Mouse (Mus musculus): ENCODE data around the gene Ppp1r9a.

Ppp1r9a gene

GRCm38 (mm10) chr6:5006283-5006946 is 103.7 kb downstream of the Ppp1r9a start:
- no peak for DNase-seq (ENCODE audit: low read depth, low spot score)

- no peak for DNase-seq (ENCODE audit: low read depth, low spot score)
Measured at GRCm38 (mm10) chr6:5008166-5008565, 105.4 kb downstream of the Ppp1r9a start.

GRCm38 (mm10) chr6:5008603-5009002 is 105.9 kb downstream of the Ppp1r9a start:
- DNase-seq (ENCODE audit: low read depth, low spot score) = no peak

- no peak for DNase-seq (ENCODE audit: low read depth, low spot score)
Measured at GRCm38 (mm10) chr6:5010553-5011416, 108.1 kb downstream of the Ppp1r9a start.

GRCm38 (mm10) chr6:5012794-5013193 is 110.1 kb downstream of the Ppp1r9a start:
- no peak for DNase-seq (ENCODE audit: low read depth, low spot score)

GRCm38 (mm10) chr6:5014567-5014966 is 111.8 kb downstream of the Ppp1r9a start:
- no peak for DNase-seq (ENCODE audit: low read depth, low spot score)

GRCm38 (mm10) chr6:5015173-5015572 is 112.5 kb downstream of the Ppp1r9a start:
- DNase-seq (ENCODE audit: low read depth, low spot score) = no peak

GRCm38 (mm10) chr6:5017945-5018511 is 115.3 kb downstream of the Ppp1r9a start:
- no peak for DNase-seq (ENCODE audit: low read depth, low spot score)

- DNase-seq (ENCODE audit: low read depth, low spot score) = no peak
Measured at GRCm38 (mm10) chr6:5019208-5019607, 116.5 kb downstream of the Ppp1r9a start.

GRCm38 (mm10) chr6:5019969-5020368 is 117.3 kb downstream of the Ppp1r9a start:
- DNase-seq (ENCODE audit: low read depth, low spot score) = no peak

GRCm38 (mm10) chr6:5020510-5020909 is 117.8 kb downstream of the Ppp1r9a start:
- DNase-seq (ENCODE audit: low read depth, low spot score) = no peak

- DNase-seq (ENCODE audit: low read depth, low spot score) = no peak
Measured at GRCm38 (mm10) chr6:5022677-5023076, 120.0 kb downstream of the Ppp1r9a start.

- DNase-seq (ENCODE audit: low read depth, low spot score) = no peak
Measured at GRCm38 (mm10) chr6:5024893-5025292, 122.2 kb downstream of the Ppp1r9a start.

- peak; percentile 25 for DNase-seq (ENCODE audit: low read depth, low spot score)
Measured at GRCm38 (mm10) chr6:5026772-5027171, 124.1 kb downstream of the Ppp1r9a start.

- no peak for DNase-seq (ENCODE audit: low read depth, low spot score)
Measured at GRCm38 (mm10) chr6:5027213-5027612, 124.5 kb downstream of the Ppp1r9a start.

- DNase-seq (ENCODE audit: low read depth, low spot score) = no peak
Measured at GRCm38 (mm10) chr6:5027801-5028200, 125.1 kb downstream of the Ppp1r9a start.

GRCm38 (mm10) chr6:5029205-5029927 is 126.6 kb downstream of the Ppp1r9a start:
- DNase-seq (ENCODE audit: low read depth, low spot score) = no peak

GRCm38 (mm10) chr6:5029956-5030355 is 127.2 kb downstream of the Ppp1r9a start:
- no peak for DNase-seq (ENCODE audit: low read depth, low spot score)

GRCm38 (mm10) chr6:5032986-5033633 is 130.4 kb downstream of the Ppp1r9a start:
- no peak for DNase-seq (ENCODE audit: low read depth, low spot score)

- no peak for DNase-seq (ENCODE audit: low read depth, low spot score)
Measured at GRCm38 (mm10) chr6:5037225-5037624, 134.5 kb downstream of the Ppp1r9a start.

- DNase-seq (ENCODE audit: low read depth, low spot score) = no peak
Measured at GRCm38 (mm10) chr6:5038140-5038749, 135.5 kb downstream of the Ppp1r9a start.
